Mouse (Mus musculus): ENCODE measurements around the gene Vmn1r205. TPM values are rescaled to one million over a fixed set of nuclear protein-coding genes. Genes with fewer than 3 reads are reported as not detected.

Vmn1r205 gene
- not detected for polyA plus RNA-seq (2014; fragmentation: Illumina TruSeq; extraction: RNeasy Lipid Tissue Mini Kit (QIAGEN cat#74804); ENCODE audit: insufficient read depth, low read depth, low replicate concordance)

GRCm38 (mm10) chr13:22592900-22593299 is at the start of gene Vmn1r205:
TSS of gene Vmn1r205 (minus strand) at chr13:22593000.

DNA sequence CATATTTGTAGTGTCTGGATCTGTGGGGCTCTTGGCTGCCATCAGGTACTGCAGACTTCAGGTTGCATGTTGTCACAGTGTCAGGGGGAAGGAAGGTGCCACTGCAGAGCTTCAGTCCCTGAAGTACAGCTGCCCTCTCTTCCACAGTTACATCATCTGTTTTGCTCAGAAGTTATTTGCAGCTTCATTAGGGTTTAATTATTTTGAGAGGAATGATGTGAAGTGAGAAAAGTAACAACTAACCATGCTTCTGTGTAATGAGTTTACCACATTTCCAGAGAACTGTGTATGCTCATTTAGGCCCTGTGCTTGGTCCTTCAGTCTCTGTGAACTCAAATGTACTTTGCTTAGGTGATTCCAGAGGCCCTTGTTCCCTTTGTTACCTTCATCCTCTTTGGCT is 31.4 kb upstream of the Vmn1r205 start, which contains the start of gene Vmn1r206:
TSS of gene Vmn1r206 (minus strand) at position 101 of the 400 bp plus-strand sequence.

GRCm38 (mm10) chr13:22552898-22553297 is 39.9 kb downstream of the Vmn1r205 start, which contains the start of gene Vmn1r204:
TSS of gene Vmn1r204 (plus strand) at chr13:22553198.

Other genes with a start within 250 kb of the Vmn1r205 start
- not detected for gene Vmn1r198, start 242.6 kb downstream of the Vmn1r205 start, polyA plus RNA-seq (2014; fragmentation: Illumina TruSeq; extraction: RNeasy Lipid Tissue Mini Kit (QIAGEN cat#74804); ENCODE audit: insufficient read depth, low read depth, low replicate concordance)
- gene Vmn1r199, start 213.2 kb downstream of the Vmn1r205 start, polyA plus RNA-seq (2014; fragmentation: Illumina TruSeq; extraction: RNeasy Lipid Tissue Mini Kit (QIAGEN cat#74804); ENCODE audit: insufficient read depth, low read depth, low replicate concordance): not detected
- gene Vmn1r200, start 202.6 kb downstream of the Vmn1r205 start, polyA plus RNA-seq (2014; fragmentation: Illumina TruSeq; extraction: RNeasy Lipid Tissue Mini Kit (QIAGEN cat#74804); ENCODE audit: insufficient read depth, low read depth, low replicate concordance): not detected
- not detected for gene Vmn1r201, start 121.1 kb downstream of the Vmn1r205 start, polyA plus RNA-seq (2014; fragmentation: Illumina TruSeq; extraction: RNeasy Lipid Tissue Mini Kit (QIAGEN cat#74804); ENCODE audit: insufficient read depth, low read depth, low replicate concordance)
- gene Vmn1r202, start 87.6 kb downstream of the Vmn1r205 start, polyA plus RNA-seq (2014; fragmentation: Illumina TruSeq; extraction: RNeasy Lipid Tissue Mini Kit (QIAGEN cat#74804); ENCODE audit: insufficient read depth, low read depth, low replicate concordance): not detected
- gene Vmn1r203, start 74.9 kb downstream of the Vmn1r205 start, polyA plus RNA-seq (2014; fragmentation: Illumina TruSeq; extraction: RNeasy Lipid Tissue Mini Kit (QIAGEN cat#74804); ENCODE audit: insufficient read depth, low read depth, low replicate concordance): not detected
- not detected for gene Vmn1r204, start 39.8 kb downstream of the Vmn1r205 start, polyA plus RNA-seq (2014; fragmentation: Illumina TruSeq; extraction: RNeasy Lipid Tissue Mini Kit (QIAGEN cat#74804); ENCODE audit: insufficient read depth, low read depth, low replicate concordance)
- gene Vmn1r206, start 31.3 kb upstream of the Vmn1r205 start, polyA plus RNA-seq (2014; fragmentation: Illumina TruSeq; extraction: RNeasy Lipid Tissue Mini Kit (QIAGEN cat#74804); ENCODE audit: insufficient read depth, low read depth, low replicate concordance): not detected
- not detected for gene Vmn1r207-ps, start 136.6 kb upstream of the Vmn1r205 start, polyA plus RNA-seq (2014; fragmentation: Illumina TruSeq; extraction: RNeasy Lipid Tissue Mini Kit (QIAGEN cat#74804); ENCODE audit: insufficient read depth, low read depth, low replicate concordance)
- gene Vmn1r208, start 184.4 kb upstream of the Vmn1r205 start, polyA plus RNA-seq (2014; fragmentation: Illumina TruSeq; extraction: RNeasy Lipid Tissue Mini Kit (QIAGEN cat#74804); ENCODE audit: insufficient read depth, low read depth, low replicate concordance): not detected
- not detected for gene Vmn1r209, start 216.7 kb upstream of the Vmn1r205 start, polyA plus RNA-seq (2014; fragmentation: Illumina TruSeq; extraction: RNeasy Lipid Tissue Mini Kit (QIAGEN cat#74804); ENCODE audit: insufficient read depth, low read depth, low replicate concordance)
- not detected for gene Vmn1r210, start 238.3 kb upstream of the Vmn1r205 start, polyA plus RNA-seq (2014; fragmentation: Illumina TruSeq; extraction: RNeasy Lipid Tissue Mini Kit (QIAGEN cat#74804); ENCODE audit: insufficient read depth, low read depth, low replicate concordance)

Data from lung, adult 10 weeks (tissue).